Mouse (Mus musculus) limb, embryonic 14.5 days (tissue): Measurements from ENCODE around the gene Car3. TPM values are rescaled to one million over a fixed set of nuclear protein-coding genes. Genes with fewer than 3 reads are reported as not detected.

ENCODE experiments used
- ATAC-seq: fragments of 200-750 bp; cut with Nextera tagmentation; 2 replicates; pipeline ENCODE4 v1.8.0; 2017; ENCODE audit warnings: low read depth, moderate number of reproducible peaks, moderate TSS enrichment; ENCODE audit not compliant: low FRiP score
- DNase-seq: peaks from one replicate; pipeline ENCODE4 v3.0.0-alpha.2; 2015; ENCODE audit warnings: low spot score
- H3K27ac ChIP-seq: fragments of 300-500 bp; sonication (generic); replicated peaks from 2 replicates; pipeline ENCODE4 v1.5.1; 2014; ENCODE audit warnings: low read depth, mild to moderate bottlenecking, low read length, moderate library complexity, mixed read lengths
- H3K27me3 ChIP-seq: fragments of 300-500 bp; sonication (generic); 2 replicates; pipeline ENCODE4 v1.6.1; 2014; ENCODE audit warnings: low read length, mixed read lengths; ENCODE audit not compliant: control insufficient read depth, insufficient read depth
- H3K36me3 ChIP-seq: fragments of 300-500 bp; sonication (generic); 2 replicates; pipeline ENCODE4 v1.6.1; 2014; ENCODE audit warnings: mild to moderate bottlenecking, low read length, moderate library complexity, mixed read lengths; ENCODE audit not compliant: control insufficient read depth, insufficient read depth
- H3K4me1 ChIP-seq: fragments of 300-500 bp; sonication (generic); 2 replicates; pipeline ENCODE4 v1.6.1; 2014; ENCODE audit warnings: antibody characterized with exemption, low read length, mixed read lengths; ENCODE audit not compliant: control insufficient read depth, insufficient read depth
- H3K4me2 ChIP-seq: fragments of 300-500 bp; sonication (generic); replicated peaks from 2 replicates; pipeline ENCODE4 v1.6.1; 2014; ENCODE audit warnings: low read depth, mild to moderate bottlenecking, low read length, moderate library complexity; ENCODE audit not compliant: severe bottlenecking
- H3K4me3 ChIP-seq: fragments of 300-500 bp; sonication (generic); replicated peaks from 2 replicates; pipeline ENCODE4 v1.5.1; 2014; ENCODE audit warnings: low read length
- H3K9ac ChIP-seq: fragments of 300-500 bp; sonication (generic); 2 replicates; pipeline ENCODE4 v1.6.1; 2014; ENCODE audit warnings: mild to moderate bottlenecking, low read depth, low read length, moderate library complexity; ENCODE audit not compliant: severe bottlenecking
- H3K9me3 ChIP-seq: fragments of 300-500 bp; sonication (generic); 2 replicates; pipeline ENCODE4 v1.6.1; 2016; ENCODE audit warnings: low read length; ENCODE audit not compliant: control insufficient read depth
- POLR2A ChIP-seq: fragments of 200-500 bp; IDR thresholded peaks from 2 replicates; pipeline ENCODE4 v1.8.0; 2012; ENCODE audit warnings: inconsistent platforms, mild to moderate bottlenecking, moderate library complexity, borderline replicate concordance; ENCODE audit not compliant: insufficient read depth, insufficient read length; ENCODE audit errors: extremely low read depth
- WGBS: fragments of 180-500 bp; shearing (Covaris S2); extraction: QIAGEN DNeasy Blood & Tissue Kit; methylation state at CpG from one replicate; pipeline ENCODE4 v1.1.7; 2014; 5-methylcytosine and 5-hydroxymethylcytosine counted together
- polyA plus RNA-seq, 2 experiments: library from polyadenylated mRNA; depleted of rRNA in 1 of 2; stranded (reverse) in 1 of 2; unstranded in 1 of 2; fragments of >200 nt; fragmentation: Nextera tagmentation in 1 of 2; extraction: Ambion mirVana in 1 of 2; gene quantifications; 2 replicates each; pipeline versions ENCODE4 v1.2.1 to v1.2.3; 2012 to 2014

The Car3 gene
- polyA plus RNA-seq, 2 experiments: 13.3 to 35.0 TPM

- Histone ChIP-seq H3K9me3 (no peaks in the 10 kb centered on the region), H3K27me3 (no peaks in the 10 kb centered on the region), H3K27ac (no peak overlapping the region), H3K4me3 (no peak overlapping the region), H3K4me1 (no peaks in the 10 kb centered on the region), H3K36me3 (no peaks in the 10 kb centered on the region), H3K9ac (no peak overlapping the region), H3K4me2 (no peak overlapping the region)
- 21% methylated on average over 1 of the region's 1 CpGs for WGBS
- DNase-seq (no peak), ATAC-seq (no peak)
- TF ChIP-seq POLR2A: no peak
Measured at GRCm38 (mm10) chr3:14907271-14907670, 44.0 kb downstream of the Car3 start.

GRCm38 (mm10) chr3:14911992-14912582 is 48.8 kb downstream of the Car3 start:
- ATAC-seq (no peak), DNase-seq (no peak)
- H3K36me3 ChIP-seq: no peaks in the 10 kb centered on the region
- no peak overlapping the region for H3K4me2 ChIP-seq
- H3K27me3 ChIP-seq: no peaks in the 10 kb centered on the region
- H3K27ac ChIP-seq: no peak overlapping the region
- 79% methylated on average over 4 of the region's 4 CpGs for WGBS
- H3K4me3 ChIP-seq: no peak overlapping the region
- H3K9me3 ChIP-seq: no peaks in the 10 kb centered on the region
- no peaks in the 10 kb centered on the region for H3K4me1 ChIP-seq
- no peak overlapping the region for H3K9ac ChIP-seq
- TF ChIP-seq POLR2A: no peak

- Histone ChIP-seq H3K27ac (no peak overlapping the region), H3K9me3 (no peaks in the 10 kb centered on the region), H3K27me3 (no peaks in the 10 kb centered on the region), H3K36me3 (no peaks in the 10 kb centered on the region), H3K4me2 (no peak overlapping the region), H3K9ac (no peak overlapping the region), H3K4me3 (no peak overlapping the region), H3K4me1 (no peaks in the 10 kb centered on the region)
- DNase-seq (no peak), ATAC-seq (no peak)
- TF ChIP-seq POLR2A: no peak
- 86% methylated on average over 4 of the region's 4 CpGs for WGBS
Measured at GRCm38 (mm10) chr3:14913774-14914173, 50.5 kb downstream of the Car3 start.

GRCm38 (mm10) chr3:14915355-14915754 is 52.0 kb downstream of the Car3 start:
- no peak for TF ChIP-seq POLR2A
- Histone ChIP-seq H3K36me3 (no peaks in the 10 kb centered on the region), H3K27me3 (no peaks in the 10 kb centered on the region), H3K9ac (no peak overlapping the region), H3K4me3 (no peak overlapping the region), H3K4me2 (no peak overlapping the region), H3K27ac (no peak overlapping the region), H3K9me3 (no peaks in the 10 kb centered on the region), H3K4me1 (no peaks in the 10 kb centered on the region)
- DNase-seq (no peak), ATAC-seq (no peak)
- WGBS: 97% methylated on average over 2 of the region's 2 CpGs

- no peak overlapping the region for H3K27ac ChIP-seq
- no peak for DNase-seq
- no peaks in the 10 kb centered on the region for H3K36me3 ChIP-seq
- TF ChIP-seq POLR2A: no peak
- H3K4me2 ChIP-seq: no peak overlapping the region
- WGBS: 68% methylated on average over 2 of the region's 2 CpGs
- no peaks in the 10 kb centered on the region for H3K4me1 ChIP-seq
- no peak overlapping the region for H3K4me3 ChIP-seq
- no peak for ATAC-seq
- no peak overlapping the region for H3K9ac ChIP-seq
- no peaks in the 10 kb centered on the region for H3K9me3 ChIP-seq
- no peaks in the 10 kb centered on the region for H3K27me3 ChIP-seq
Measured at GRCm38 (mm10) chr3:14917261-14917660, 53.9 kb downstream of the Car3 start.

Other genes with a start within 250 kb of the Car3 start
- gene Car13, start 221.8 kb upstream of the Car3 start, polyA plus RNA-seq (2012; rRNA removed): 3.6 and 3.7 TPM in 2 replicates
- 2.8 and 3.8 TPM in 2 replicates for gene Car13, start 221.8 kb upstream of the Car3 start, polyA plus RNA-seq (2014; fragmentation: Nextera tagmentation; extraction: Ambion mirVana)
- 0.23 and 0.60 TPM in 2 replicates for gene Car1, start 55.1 kb upstream of the Car3 start, polyA plus RNA-seq (2012; rRNA removed)
- gene Car1, start 55.1 kb upstream of the Car3 start, polyA plus RNA-seq (2014; fragmentation: Nextera tagmentation; extraction: Ambion mirVana): 0.22 and 0.70 TPM in 2 replicates
- gene Car2, start 22.8 kb downstream of the Car3 start, polyA plus RNA-seq (2012; rRNA removed): 12.8 and 13.9 TPM in 2 replicates
- gene Car2, start 22.8 kb downstream of the Car3 start, polyA plus RNA-seq (2014; fragmentation: Nextera tagmentation; extraction: Ambion mirVana): 16.0 and 20.6 TPM in 2 replicates